Mouse (Mus musculus): Measurements from ENCODE around the gene Rtn4.
"Not testable (repeated sequence)": the region's sequence is repeated elsewhere in the genome, so short reads cannot be mapped to it uniquely, and the experiment has no call there.

Rtn4 gene

DNA sequence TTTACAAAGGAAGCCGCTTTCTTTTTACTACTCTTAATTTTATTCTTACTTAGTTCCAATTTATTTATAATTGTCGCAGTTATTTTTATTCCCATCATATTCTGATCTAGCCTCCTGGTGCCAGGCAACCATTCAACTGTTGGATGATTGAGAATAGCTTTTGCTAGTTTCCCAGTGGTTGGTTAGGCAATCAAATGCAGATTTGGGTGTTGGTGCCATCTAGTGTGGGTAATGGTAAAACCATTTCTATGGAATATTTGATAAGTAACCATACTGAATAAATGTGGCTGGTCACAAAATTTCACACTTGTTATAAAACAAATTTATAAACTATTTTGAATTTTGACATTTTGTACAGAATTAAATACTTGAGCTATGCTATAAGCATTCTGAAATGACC, 22.0 kb downstream of the Rtn4 start:
- DNase-seq = peak; percentile 25

DNA sequence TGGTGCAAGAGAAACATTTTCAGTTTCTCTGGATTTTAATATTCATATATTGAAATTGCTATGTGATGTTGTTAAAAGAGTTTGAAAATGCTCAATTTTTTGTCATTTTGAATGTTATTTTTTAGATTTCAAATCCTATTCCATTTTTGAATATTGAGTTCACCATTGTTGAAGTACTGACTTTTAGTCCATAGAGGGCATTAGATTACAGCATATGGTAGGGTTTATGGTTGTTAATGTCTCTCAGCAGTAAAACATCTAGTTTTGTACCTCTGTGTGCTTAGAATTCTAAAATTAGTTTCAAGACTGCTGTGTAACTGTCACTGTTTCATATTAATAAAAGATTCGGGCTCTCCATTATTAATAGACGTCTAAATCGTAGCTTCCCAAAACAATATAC, 22.8 kb downstream of the Rtn4 start:
- DNase-seq = no peak

DNA sequence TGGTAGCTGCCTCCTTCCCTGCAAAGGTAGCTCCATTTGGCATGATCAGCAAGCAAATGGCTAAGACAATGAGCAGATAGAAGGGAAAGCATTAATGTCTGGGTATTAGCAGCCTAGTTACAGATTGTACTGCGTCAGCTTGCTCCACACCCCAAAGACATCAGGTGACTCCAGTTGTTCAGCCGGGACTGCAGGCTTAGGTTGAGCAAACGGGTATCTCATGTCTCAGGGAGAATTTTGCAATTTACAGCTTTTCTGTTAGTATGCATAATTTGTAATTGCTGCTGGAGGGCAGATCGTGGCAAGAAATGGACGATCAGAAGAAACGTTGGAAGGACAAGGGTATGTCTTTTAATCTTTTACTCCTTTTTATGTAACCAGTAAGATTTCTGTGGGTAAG, 25.8 kb downstream of the Rtn4 start:
- DNase-seq = peak; percentile 22

DNA sequence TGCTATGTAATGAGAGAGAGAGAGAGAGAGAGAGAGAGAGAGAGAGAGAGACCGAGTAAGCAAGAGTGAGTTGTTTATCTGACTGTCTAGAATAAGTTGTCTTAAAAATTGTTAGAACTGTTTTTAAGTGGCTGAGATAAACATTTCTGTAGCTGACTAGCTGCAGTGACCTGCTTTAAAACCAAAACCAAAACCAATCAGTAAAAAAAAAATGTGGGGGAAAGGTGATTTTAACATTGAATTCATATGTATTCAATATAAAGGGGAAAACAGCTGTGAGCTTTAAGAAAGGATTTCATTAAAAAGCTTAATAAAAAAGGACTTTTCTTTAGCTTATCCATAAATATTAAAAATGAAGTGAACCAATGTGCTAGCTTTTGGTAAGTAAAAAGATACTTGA, 26.9 kb downstream of the Rtn4 start:
- DNase-seq = no peak

DNA sequence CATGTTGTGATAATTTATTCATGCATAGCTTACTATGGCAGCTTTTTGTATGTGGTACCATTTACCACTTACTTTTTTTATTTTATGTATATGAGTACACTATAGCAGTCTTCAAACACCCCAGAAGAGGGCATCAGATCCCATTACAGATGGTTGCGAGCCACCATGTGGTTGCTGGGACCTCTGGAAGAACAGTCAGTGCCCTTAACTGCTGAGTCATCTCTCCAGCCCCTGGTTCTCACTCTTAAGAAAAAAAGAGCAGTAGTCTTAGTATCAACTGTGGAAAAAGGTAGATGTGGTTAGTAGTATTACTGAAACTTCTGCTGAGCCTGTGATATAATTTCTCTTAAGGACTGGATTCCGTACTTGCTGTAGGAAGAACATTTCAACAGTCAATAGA, 31.5 kb downstream of the Rtn4 start:
- DNase-seq = no peak

DNA sequence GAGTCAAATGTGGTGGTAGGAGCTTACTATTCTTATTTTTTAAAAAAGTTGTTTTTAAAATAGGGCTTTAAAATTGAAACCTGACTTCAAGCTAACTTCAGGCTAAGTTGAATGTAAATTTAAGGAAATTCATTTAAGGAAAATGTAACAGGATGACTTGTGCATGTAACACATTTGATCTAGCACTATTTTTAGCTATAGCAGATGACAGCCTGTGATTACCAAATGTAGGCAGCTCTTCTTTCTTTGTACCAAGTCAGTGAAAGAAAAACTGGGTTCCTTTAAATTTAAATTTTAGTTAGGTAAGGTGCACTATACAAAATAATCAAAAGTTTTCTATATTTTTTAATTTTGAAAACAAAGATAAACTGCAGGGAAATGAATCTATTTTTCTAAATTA, 32.4 kb downstream of the Rtn4 start:
- DNase-seq = no peak

DNA sequence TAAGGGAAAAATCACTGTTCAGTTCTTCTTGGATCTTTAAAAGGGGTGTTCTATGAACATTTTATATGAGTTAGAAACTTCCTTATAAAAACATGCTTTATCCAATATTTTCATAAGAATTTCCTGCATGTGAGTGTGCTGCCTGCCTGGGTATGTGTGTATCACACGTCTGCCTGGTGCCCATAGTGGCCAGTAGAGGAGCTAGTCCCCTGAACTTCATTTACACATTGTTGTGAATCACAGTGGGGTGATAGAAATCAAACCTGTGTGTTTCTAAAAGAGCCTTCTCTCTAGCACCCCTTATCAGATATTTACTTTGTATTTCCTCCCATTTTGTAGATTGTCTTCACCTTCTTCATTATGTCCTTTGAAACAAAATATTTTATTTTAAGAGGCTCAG, 32.9 kb downstream of the Rtn4 start:
- no peak for DNase-seq

DNA sequence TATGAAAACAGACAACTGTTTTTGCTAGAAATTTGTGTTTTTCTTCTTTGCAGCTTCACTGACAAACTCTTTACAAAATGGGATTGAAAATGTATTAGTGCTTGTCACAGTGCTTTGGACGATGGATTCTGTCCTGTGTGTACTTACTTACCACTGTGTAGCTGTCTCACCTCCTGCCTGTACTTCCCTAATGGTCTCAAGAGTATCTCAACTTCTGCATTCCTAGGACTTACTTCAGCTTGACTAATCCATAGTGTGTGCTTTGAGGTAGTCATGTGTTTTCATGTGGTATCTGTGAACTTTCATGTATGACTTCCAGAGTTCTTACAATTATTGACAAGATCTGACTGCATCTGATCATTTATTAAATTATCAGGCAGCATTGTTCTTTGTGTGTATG, 35.2 kb downstream of the Rtn4 start:
- DNase-seq = no peak

DNA sequence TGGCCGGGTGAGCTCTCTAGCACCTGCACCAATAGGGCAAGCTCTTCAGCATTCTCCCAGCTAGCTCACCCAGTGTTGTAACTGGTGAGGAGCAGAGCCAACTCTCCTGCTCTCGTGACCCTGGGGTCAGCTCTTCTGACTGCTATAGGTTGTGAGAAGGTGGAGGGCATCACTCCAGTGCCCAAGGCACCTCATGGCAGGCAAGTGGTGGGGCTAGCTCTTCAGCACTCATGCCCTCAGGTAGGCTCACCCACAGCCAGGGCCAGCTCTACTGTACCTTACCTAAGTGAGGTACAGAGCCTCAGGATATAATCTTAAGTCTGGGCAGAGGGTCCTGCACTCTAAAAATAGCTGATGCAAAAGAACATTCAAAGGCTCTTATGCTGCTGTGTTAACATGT, 47.0 kb downstream of the Rtn4 start:
- no peak for DNase-seq

DNA sequence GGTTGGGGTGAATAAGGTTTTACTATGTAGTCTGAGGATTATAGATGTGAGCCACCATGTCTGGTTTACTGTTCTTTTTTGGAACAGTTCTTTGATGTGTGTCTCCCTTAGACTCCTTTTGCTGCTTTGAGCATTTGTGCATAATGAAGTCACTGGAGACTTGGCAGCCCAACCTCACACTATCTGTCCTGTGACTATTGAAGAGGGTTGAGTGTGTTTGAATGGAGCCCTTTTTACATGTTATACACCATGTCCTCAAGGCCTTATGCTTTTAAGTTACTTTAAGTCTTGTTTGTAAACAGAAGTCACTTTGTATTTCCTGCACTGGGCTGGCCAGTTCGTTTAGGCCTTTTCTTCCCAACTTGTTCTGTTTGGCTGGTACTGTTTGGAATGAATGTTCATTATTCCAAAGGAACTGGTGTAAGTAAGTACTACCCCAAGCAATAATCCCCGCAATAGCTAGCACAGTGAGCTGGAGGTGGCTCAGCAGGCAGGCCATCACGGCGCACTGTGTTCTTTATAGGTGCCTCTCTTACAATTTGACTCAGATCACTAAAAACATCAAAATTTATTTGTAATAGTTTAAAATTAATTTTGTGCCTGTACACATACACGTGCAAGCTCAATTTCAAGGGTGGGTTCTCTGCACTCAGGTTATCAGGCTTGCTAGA, 52.1 kb downstream of the Rtn4 start:
- no peak for DNase-seq

DNA sequence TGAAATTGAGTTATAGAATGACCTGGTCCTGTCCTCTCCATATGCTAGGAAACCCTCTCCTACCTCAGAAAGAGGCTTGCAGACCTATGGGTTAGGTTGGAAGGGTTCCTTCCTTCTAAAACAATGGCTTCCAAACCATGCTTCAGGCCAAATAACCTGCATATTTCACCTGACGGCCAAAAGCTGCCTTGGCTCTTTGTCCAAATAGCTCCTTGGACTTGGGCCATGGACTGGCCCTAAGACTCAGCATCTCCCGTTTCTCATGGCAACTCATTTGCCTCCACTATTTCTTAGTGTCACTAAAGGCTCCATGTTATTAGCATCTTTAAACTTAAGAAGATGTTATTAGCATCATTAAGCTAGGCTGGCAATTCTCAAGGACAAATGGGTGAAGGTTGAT, 52.8 kb downstream of the Rtn4 start:
- no peak for DNase-seq

DNA sequence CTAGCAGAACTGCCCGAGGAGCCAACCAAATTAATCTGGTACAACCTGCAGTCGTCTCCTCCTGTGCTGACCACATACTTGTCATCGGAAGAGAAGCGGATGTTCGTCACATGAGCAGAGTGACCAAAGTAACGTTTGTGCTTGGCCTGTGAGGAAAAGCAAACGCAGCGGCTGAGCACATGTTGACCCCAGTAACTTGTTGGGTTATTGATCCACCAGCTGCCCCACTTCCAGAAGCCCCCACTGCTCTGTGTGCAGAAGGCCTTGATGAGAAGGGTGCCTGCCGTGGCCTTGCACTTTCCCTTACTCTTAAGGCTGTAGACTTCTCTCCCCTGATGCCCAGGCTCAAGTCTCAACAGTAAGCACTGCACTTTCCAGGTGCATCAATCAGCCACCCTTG, 53.5 kb downstream of the Rtn4 start:
- DNase-seq = no peak

DNA sequence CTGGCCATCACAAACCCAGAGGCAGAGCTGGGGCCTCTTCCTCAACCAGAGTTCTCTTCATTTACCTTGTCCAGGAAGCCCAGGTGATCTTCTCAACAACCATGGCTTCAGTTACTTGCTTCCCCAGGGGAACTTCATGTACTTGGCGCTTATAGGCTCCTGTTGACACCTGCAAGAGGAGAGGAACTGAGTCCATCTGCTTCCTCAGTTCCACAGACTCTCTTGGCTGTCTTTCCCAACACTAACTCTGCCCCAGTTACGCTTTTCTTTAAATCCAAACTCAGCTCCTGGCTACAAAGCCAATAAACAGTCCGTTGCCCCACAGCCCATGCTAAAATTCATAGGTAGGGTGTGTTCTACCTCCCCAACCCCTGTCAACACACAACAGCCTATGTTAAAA, 54.6 kb downstream of the Rtn4 start:
- DNase-seq = no peak

DNA sequence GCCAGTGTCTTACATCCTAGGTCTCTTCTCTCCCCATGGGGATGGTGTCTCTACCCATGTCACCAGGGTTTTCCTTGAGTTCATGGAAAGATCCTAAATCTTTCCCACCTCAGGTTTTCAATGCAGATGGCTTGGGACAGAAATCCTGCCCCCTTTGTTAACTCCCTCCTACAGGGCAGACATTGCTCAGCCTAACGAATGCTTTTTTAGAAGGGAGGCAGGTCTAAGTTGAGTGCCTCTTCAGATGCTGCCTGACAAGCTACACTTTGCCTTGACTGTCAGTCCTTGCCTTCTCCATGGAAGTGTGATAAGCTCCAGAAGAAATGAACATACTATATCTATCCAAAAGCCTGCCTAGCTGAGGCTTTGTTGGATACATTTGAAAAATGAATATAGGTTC, 55.1 kb downstream of the Rtn4 start:
- no peak for DNase-seq

DNA sequence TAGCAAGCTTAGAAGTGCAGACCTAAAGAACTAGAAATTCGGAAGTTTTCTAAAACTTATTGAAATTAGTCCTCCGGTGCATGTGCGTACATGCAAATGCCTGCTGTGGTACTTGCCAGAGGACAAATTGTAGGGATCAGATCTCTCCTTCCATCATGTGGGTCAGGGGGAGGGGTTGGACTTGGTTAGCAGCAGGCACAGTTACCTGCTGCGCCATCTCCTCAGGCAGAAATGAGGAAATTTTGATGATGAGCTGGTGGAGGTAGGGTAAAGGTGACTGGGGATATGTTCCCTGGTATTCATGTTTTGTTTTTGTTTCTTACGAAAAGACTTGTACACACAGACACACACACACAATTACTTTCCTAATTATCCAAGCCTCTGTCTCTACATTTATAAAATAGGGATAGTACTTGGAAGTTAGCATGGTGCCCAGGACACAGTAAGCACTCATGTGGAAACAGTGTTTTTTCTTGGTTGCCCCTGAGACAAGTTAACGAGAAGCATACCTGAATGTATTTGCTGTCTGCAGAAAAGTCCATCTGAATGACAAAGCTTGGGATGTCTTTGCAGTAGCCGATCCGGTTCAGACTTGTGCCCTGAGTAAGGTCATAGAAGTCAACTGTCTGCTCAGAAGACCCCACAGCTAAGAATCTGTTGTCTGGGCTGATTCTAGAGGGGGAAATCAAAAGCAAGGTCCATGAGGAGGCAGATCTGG, 56.2 kb downstream of the Rtn4 start:
- no peak for DNase-seq

DNA sequence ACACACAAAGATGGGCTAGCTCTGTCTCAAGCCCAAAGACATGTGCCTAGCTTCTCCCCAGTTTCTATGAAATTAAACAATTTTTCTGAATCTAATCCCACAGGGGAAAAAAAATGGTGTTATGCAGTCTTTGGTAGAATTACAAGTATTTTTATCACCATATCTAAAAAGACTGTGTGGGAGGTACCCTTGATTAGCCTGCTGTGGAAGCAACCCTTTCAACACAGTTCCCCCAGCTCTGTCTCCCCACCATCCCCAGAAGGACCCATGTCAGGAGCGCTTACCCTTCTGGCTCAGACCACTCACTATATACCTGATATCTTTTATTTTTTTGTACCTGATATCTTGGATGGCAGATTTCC, 56.7 kb downstream of the Rtn4 start:
- DNase-seq = no peak

DNA sequence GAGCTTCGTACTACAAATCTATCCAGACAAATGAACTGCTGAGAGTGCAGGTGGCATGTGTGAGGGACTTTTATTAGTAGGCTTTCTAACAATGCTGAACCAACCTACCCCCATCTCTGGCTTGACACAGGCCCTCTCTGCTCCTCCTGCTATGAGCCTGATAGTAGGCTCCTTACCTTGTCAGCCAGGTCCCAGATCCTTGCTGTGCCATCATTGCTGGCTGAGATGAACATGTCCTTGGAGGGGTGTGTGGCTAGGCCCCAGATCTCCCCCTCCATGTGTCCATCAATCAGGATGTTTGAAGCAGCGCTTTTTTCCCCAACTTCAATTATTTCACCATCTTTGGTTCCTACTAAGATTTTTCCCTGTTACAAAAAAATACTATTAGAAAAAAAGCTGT, 58.3 kb downstream of the Rtn4 start:
- DNase-seq = no peak

DNA sequence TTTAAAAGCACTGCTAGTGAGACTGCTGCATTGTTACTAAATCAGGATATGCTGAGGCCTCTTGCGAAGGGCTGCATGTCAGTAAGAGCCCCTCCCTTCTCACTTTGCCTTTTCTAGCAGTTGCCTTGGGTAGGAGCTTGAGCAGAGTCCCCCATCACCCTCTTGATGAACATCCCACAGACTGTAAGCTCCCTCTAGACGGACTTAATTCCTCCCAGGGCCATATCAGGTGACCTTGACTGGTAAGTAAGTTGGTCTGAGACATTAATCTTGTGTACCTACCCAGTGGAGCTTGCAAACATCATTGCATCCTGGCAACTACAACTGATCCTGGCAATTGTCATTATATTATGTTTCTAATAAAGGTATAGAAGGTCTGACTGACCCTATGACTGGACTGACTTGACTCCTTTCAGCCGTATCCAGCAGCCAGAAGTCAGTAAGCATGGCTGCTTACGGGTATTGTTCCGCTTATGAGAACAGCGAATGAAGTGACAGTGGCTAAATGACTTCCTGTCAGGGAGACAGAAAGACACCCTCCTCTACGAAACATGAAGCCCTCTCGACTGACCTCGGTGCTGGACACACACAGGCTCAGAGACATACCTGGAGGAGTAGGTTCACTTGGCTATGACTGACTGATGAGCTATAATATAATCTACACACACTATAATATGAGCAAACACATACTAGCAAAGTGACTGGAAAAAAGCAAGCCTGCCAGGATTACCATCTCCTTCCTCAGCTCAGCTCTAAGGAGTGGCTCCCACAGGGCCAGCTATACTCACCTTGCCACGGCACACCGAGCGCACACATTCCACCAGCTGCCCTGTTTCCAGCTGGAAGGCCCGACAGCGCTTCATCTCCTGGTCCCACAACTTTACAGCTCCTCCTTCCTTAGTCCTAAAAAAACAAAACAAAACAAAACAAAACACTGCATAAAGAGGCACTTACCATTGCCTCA, 59.2 kb downstream of the Rtn4 start:
- DNase-seq = no peak

DNA sequence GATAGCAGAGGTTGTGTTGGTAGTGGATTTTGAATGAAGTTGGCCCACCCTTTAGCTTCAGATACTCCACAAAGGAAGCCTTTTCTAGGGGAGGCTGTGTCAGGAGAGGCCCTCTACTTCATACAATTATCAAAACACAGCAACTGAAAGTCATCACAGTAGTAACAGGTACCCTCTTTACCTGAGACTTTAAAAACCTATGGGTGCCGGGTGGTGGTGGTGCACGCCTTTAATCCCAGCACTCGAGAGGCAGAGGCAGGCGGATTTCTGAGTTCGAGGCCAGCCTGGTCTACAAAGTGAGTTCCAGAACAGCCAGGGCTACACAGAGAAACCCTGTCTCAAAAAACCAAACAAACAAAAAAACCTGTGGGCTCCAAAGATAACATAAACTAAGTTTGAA, 63.3 kb downstream of the Rtn4 start:
- DNase-seq = not testable (repeated sequence)

DNA sequence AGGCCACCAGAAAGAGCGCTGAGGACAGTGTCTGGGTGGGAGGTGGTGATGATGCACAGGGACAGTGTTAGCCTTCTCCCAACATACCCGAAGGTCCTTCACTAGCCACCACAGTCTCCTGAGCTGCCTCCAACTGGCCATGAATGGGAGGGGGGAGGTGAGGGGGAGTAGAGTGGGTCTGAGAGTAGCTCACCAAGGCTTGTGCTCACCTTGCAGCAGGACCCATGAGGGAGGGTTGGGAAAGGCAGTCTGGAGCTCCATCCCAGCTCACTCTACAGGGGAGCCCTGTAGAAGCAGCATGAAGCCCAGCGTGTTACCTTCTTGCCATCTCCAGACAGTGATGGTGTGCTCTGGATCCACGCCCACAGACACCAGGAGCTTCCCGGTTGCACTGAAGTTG, 65.9 kb downstream of the Rtn4 start:
- DNase-seq = no peak

DNA sequence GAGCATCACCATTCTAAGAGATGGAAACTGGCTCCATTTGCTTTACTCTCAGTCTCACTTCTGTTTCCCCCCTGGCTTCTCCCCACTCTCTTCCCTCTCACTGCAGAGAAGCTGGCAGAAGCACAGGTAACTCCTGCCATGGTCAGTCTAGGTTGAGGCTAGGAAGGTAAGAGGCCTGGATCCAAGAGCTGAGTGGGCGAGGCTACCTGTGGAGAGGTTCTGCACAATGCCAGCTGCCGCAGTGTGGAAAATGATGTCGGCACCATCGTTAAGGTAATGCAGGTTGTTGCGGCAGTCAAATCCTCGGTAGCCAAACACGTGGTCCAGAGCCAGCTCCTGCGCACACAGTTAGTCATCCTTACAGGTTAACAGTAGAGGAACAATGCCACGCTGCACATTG, 68.6 kb downstream of the Rtn4 start:
- no peak for DNase-seq

DNA sequence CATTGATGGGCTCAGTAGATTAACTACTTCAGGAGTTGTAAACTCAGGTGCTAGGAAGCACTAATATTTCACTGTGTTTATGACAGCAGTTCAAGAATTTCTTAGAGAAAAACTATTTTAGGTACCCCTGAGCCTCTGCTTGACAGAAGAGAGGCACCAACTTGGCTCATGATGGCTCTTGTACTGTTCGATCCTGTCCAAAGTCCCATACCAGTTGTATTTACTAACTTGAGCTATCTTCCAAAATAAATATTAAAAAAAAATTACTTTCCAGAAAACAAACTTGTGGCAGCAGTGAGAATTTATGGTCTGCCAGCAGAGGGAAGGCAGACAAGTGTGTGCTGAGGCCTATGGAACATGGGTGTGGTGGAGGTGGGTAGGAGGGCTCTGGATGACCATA, 70.0 kb downstream of the Rtn4 start:
- DNase-seq = no peak

DNA sequence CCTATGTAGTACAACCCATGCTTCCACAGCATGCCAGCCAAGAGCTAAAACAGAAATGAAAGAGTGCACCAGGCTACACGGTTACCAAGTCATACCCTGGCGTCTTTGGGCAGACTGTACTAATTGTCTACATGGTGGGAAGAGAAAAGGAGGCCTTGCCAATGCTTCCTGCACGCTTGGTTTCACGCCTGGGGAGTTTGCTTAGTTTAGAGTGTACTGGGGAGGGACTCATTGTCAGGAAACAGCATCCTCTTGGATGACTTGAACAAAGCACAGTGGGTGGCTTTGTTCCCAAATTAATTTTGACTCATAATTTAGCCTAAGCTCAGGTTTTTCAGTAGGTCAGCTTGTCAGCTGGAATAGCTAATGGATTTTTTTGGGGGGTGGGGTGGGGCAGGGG, 72.3 kb downstream of the Rtn4 start:
- DNase-seq = no peak

Data from kidney, postnatal 10 days (tissue).